In genomic region chr9:75322099-75322885, GRCm38 (mm10) we compare ENCODE assay signal across 16 mouse cellular contexts. TPM values are rescaled to one million over a fixed set of nuclear protein-coding genes. Genes with fewer than 3 reads are reported as not detected.
DNase-seq lines count a peak whose midpoint lies in the region; TF ChIP-seq lines count a peak whose summit lies in the region.
"Had no signal": no experiment of that assay in that cellular context is flagged by ENCODE, and none has a peak within 500 bp of the region (broad histone marks: within the 10 kb centered on the region; RNA-seq: fewer than 3 reads in every experiment).

No protein-coding gene starts in this region.

- H3K27ac ChIP-seq in kidney, adult 2 months (ENCODE audit: insufficient read depth, low read depth, low read length), result no peak overlapping the region
- peak overlapping the region; percentile 91 for H3K27ac ChIP-seq in cortical plate, adult 2 months (ENCODE audit: insufficient read depth, low read length)
- H3K27ac ChIP-seq: heart, adult 2 months; liver, embryonic 15.5 days; macrophage; stomach, embryonic 15.5 days had no signal

- H3K4me3 ChIP-seq in kidney, adult 2 months (ENCODE audit: insufficient read depth, low read depth, low read length), result no peak overlapping the region
- no peak overlapping the region for H3K4me3 ChIP-seq in cortical plate, adult 2 months (ENCODE audit: insufficient read depth, low read length)
- H3K4me3 ChIP-seq: heart, adult 2 months; liver, embryonic 15.5 days; stomach, embryonic 15.5 days had no signal

- H3K36me3 ChIP-seq in kidney, adult 2 months (ENCODE audit: control insufficient read depth, insufficient read depth, low read length), result no peaks in the 10 kb centered on the region
- H3K36me3 ChIP-seq: liver, embryonic 15.5 days; stomach, embryonic 15.5 days had no signal

- no peaks in the 10 kb centered on the region for H3K27me3 ChIP-seq in kidney, adult 2 months (replicated peaks; ENCODE audit: control insufficient read depth, insufficient read depth, low read length)
- H3K27me3 ChIP-seq: liver, embryonic 15.5 days; stomach, embryonic 15.5 days had no signal

- WGBS in kidney, adult 2 months, result 60% methylated on average over 13 of the region's 13 CpGs

- TF ChIP-seq CTCF in kidney, adult 2 months (conservative IDR thresholded peaks at IDR 0.05; ENCODE audit: insufficient read depth, insufficient read length, low read depth, low read length), result no peak
- TF ChIP-seq CTCF in cortical plate, adult 2 months (IDR thresholded peaks at IDR 0.05; ENCODE audit: extremely low read depth, insufficient read depth, low read length), result 0 out of 2 replicates have a peak, but pooled peaks have one; percentile 12

- TF ChIP-seq POLR2A in kidney, adult 2 months (IDR thresholded peaks at IDR 0.05; ENCODE audit: low read depth, low read length), result no peak
- no peak for TF ChIP-seq POLR2A in cortical plate, adult 2 months (IDR thresholded peaks at IDR 0.05; ENCODE audit: extremely low read depth, insufficient read depth, low read length)

- H3K4me1 ChIP-seq in kidney, adult 2 months (ENCODE audit: control insufficient read depth, insufficient read depth, low read length), result no peaks in the 10 kb centered on the region
- peaks cover 27% of the 10 kb centered on the region for H3K4me1 ChIP-seq in cortical plate, adult 2 months (ENCODE audit: control insufficient read depth, insufficient read depth, low read length)
- H3K4me1 ChIP-seq: liver, embryonic 15.5 days; stomach, embryonic 15.5 days had no signal

- peak; percentile 21 for DNase-seq in kidney, adult 2 months
- DNase-seq in kidney, adult 11 months, result no peak
- DNase-seq in right cerebral cortex, adult 2 months (ENCODE audit: low spot score in 2 of 2), result peak; percentile 48 to 54
- no peak for DNase-seq in right cerebral cortex, postnatal 4 days
- DNase-seq in yolk sac, embryonic 10.5 days (ENCODE audit: low spot score), result peak; percentile 55
- no peak for DNase-seq in urinary bladder, postnatal 14 days (ENCODE audit: low spot score)
- no peak for DNase-seq in thymus, postnatal 14 days
- DNase-seq: heart, adult 2 months; heart, postnatal 4 days; kidney, postnatal 10 days; thymus, postnatal 4 days had no signal

RNA-seq across cellular contexts. Expression of gene Gnb5, which starts 16.2 kb away (rescaled TPM):
- polyA plus RNA-seq in kidney, adult 2 months (2012; rRNA removed), result 18.0 and 18.1 TPM in 2 replicates
- 154 and 172 TPM in 2 replicates for polyA plus RNA-seq in cortical plate, adult 2 months (2012; rRNA removed)

RNA-seq across cellular contexts. Expression of gene Bcl2l10, which starts 25.3 kb away (rescaled TPM):
- 0.06 TPM in 1 of 2 replicates, not detected in the other for polyA plus RNA-seq in kidney, adult 2 months (2012; rRNA removed)
- polyA plus RNA-seq in cortical plate, adult 2 months (2012; rRNA removed), result 0.13 TPM in 2 replicates
- polyA plus RNA-seq: heart, adult 2 months; liver, embryonic 15.5 days; macrophage; neural tube, embryonic 14.5 days; stomach, embryonic 15.5 days had no signal

Comparison
In these comparisons a context has a peak if more than half of its experiments do, and no peak if none do; other contexts are left out.
1. DNase-seq: peak in kidney, adult 2 months (single experiment), right cerebral cortex, adult 2 months (2 of 2) and yolk sac, embryonic 10.5 days (single experiment); none in kidney, adult 11 months (single experiment), right cerebral cortex, postnatal 4 days (single experiment), urinary bladder, postnatal 14 days (single experiment) and thymus, postnatal 14 days (single experiment).